Mouse (Mus musculus) lung, postnatal 0 days (tissue): Measurements from ENCODE around the gene Notum.

ENCODE experiments used
- CTCF ChIP-seq: IDR thresholded peaks from 2 replicates; pipeline ENCODE4 v1.5.1; 2016; ENCODE audit warnings: antibody characterized with exemption, mild to moderate bottlenecking
- EP300 ChIP-seq: IDR thresholded peaks from 2 replicates; pipeline ENCODE4 v1.6.1; 2016; ENCODE audit warnings: antibody characterized with exemption, mild to moderate bottlenecking, control low read depth

- TF ChIP-seq EP300 (no peak), CTCF (no peak)
These were observed 42.9 kb upstream of the Notum start for GRCm38 (mm10) chr11:120703696-120704454.
